In the genomic region with DNA sequence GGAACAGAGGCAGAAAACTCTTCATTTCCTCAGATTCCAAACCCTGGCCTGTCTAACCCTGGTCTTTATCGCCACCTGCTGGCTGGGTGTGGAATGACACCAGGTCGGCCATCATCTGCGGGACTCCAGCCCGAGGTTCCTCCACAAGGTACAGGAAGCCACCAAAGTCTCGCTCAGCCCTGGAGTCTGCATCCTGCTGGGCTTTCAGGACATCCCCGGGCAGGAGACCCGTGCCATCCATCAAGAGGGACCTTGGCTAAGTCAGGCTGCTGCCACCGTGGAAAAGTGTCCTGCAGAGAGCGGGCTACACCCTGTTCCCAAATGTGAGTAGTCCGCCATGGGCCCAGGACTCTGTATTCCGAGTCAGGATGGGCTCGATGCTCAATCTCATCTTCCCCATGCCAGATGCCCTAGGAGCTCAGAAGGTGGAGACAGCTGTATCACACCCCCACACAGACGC, we compare ENCODE assay signal across 8 mouse cellular contexts.
DNase-seq lines count a peak whose midpoint lies in the region; ATAC-seq lines count a peak whose summit lies in the region.

No protein-coding gene starts in this region.

- ATAC-seq in inflammation-experienced regulatory T-cells, adult 6 months = peak; percentile 71
- ATAC-seq in megakaryocyte-erythroid progenitor cell, adult 5-6 weeks (replicated peaks; ENCODE audit: low FRiP score, low TSS enrichment, poor library complexity, severe bottlenecking) = peak; percentile 64

- DNase-seq in ZHBTc4 (ENCODE audit: low read depth, low spot score) = peak; percentile 87
- DNase-seq in embryo, embryonic 10 days (ENCODE audit: low spot score) = peak; percentile 93
- DNase-seq in gastrocnemius, postnatal 14 days = peak; percentile 79
- DNase-seq in left cerebral cortex, postnatal 10 days (ENCODE audit: extremely low spot score in 1 of 2, low spot score in 2 of 2) = peak; percentile 79 to 84
- DNase-seq in right cerebral cortex, postnatal 14 days = peak; percentile 84
- peak; percentile 95 for DNase-seq in urinary bladder, postnatal 25 days (ENCODE audit: low spot score)

- intact Hi-C loops in gastrocnemius, postnatal 14 days (cut with DNase I; ENCODE audit: low total_unique reads) = loop anchor here (2.0 to 10.0 kb wide), 3 partner anchors 60 to 150 kb away; no protein-coding TSS in a partner anchor
- intact Hi-C loops in left cerebral cortex, postnatal 10 days (cut with DNase I) = loop anchor here (1.0 to 5.0 kb wide), 3 partner anchors 66 to 457 kb away; no protein-coding TSS in a partner anchor

Comparison
In these comparisons a context has a peak if more than half of its experiments do, and no peak if none do; other contexts are left out.
1. Peak in every context shown above with its lines: DNase-seq and ATAC-seq.